Mouse (Mus musculus) splenic B cell, adult 2 months (primary cell): ENCODE measurements around the gene Fam174a.

ENCODE experiments used
- DNase-seq: peaks from one replicate; pipeline ENCODE4 v3.0.0-alpha.2; 2011; ENCODE audit warnings: low read depth, low spot score
- H3K27me3 ChIP-seq: 2 replicates; pipeline ENCODE4 v1.6.1; 2012; ENCODE audit warnings: mild to moderate bottlenecking, low read length, moderate library complexity, mixed read lengths; ENCODE audit not compliant: control insufficient read depth, poor library complexity, insufficient read depth, severe bottlenecking
- H3K36me3 ChIP-seq: 2 replicates; pipeline ENCODE4 v1.6.1; 2012; ENCODE audit warnings: mild to moderate bottlenecking, low read length, moderate library complexity, mixed read lengths; ENCODE audit not compliant: control insufficient read depth, poor library complexity, insufficient read depth, severe bottlenecking

Fam174a gene

GRCm38 (mm10) chr1:95356904-95357303 is 43.5 kb downstream of the Fam174a start:
- no peaks in the 10 kb centered on the region for H3K36me3 ChIP-seq
- H3K27me3 ChIP-seq: no peaks in the 10 kb centered on the region
- no peak for DNase-seq

- no peak for DNase-seq
- no peaks in the 10 kb centered on the region for H3K27me3 ChIP-seq
- H3K36me3 ChIP-seq: no peaks in the 10 kb centered on the region
These were observed 50.3 kb downstream of the Fam174a start for GRCm38 (mm10) chr1:95363692-95364091.

- H3K36me3 ChIP-seq: no peaks in the 10 kb centered on the region
- H3K27me3 ChIP-seq: no peaks in the 10 kb centered on the region
- DNase-seq: no peak
These were observed 53.4 kb downstream of the Fam174a start for GRCm38 (mm10) chr1:95366616-95367373.

- Histone ChIP-seq H3K27me3 (no peaks in the 10 kb centered on the region), H3K36me3 (no peaks in the 10 kb centered on the region)
- no peak for DNase-seq
These were observed 54.3 kb downstream of the Fam174a start for GRCm38 (mm10) chr1:95367748-95368147.

- Histone ChIP-seq H3K36me3 (no peaks in the 10 kb centered on the region), H3K27me3 (no peaks in the 10 kb centered on the region)
- DNase-seq: no peak
These were observed 62.0 kb downstream of the Fam174a start for GRCm38 (mm10) chr1:95375443-95375842.

- Histone ChIP-seq H3K36me3 (no peaks in the 10 kb centered on the region), H3K27me3 (no peaks in the 10 kb centered on the region)
- DNase-seq: peak; percentile 55
These were observed 67.6 kb downstream of the Fam174a start for GRCm38 (mm10) chr1:95381028-95381427.
